Mouse (Mus musculus) heart, adult 2 months (tissue): ENCODE data around the gene Zcchc3.

ENCODE experiments used
- CTCF ChIP-seq: fragments of 200-600 bp; IDR thresholded peaks from 2 replicates; pipeline ENCODE4 v1.8.1; 2022; ENCODE audit warnings: antibody characterized with exemption, mild to moderate bottlenecking, moderate library complexity
- EP300 ChIP-seq: fragments of 200-500 bp; IDR thresholded peaks from 2 replicates; pipeline ENCODE4 v1.6.1; 2011; ENCODE audit warnings: low read depth, low read length, control low read depth; ENCODE audit not compliant: insufficient read depth
- POLR2A ChIP-seq: fragments of 200-500 bp; IDR thresholded peaks from 2 replicates; pipeline ENCODE4 v1.6.1; 2011; ENCODE audit warnings: mild to moderate bottlenecking, low read depth, low read length, control low read depth; ENCODE audit not compliant: insufficient read depth

DNA sequence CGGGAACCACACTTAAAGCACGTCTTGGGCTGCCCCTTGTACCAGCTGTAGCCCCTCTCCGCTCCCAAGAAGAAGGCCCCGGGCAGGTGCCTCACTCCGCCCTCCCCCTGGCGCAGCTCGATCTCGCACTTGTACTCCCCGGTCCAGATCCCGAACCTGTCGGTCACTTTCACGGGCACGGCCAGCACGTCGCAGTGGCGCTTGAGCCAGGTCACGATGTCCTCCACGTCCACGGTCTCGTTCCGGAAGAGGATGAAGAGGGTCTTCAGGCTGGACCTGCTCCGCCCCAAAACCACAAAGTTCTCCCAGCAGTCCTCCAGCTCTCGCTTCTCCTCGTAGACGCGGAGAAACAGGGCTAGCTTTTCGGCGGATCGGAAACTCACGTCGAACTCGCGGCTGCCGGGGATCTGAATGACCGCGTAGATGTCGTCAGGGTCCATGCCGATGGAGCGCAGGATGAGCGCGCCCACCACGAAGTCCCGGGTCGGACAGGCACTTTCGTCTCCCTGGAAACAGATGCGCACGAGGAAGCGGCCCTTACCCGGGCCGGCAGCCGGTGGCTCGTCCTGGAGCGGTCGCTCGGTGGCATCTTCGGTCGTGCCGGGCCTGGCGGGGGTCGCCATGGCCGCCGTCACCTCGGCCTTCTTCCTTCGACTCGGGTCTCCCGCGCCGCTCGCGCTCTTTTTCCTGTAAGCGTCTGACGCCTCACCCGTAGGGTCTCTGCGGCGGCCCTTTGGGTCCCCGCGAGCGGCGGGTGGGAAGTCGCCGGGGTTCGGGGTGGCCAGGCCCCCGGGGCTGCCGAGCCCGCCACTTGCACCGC is 852 bp downstream of the Zcchc3 start:
- TF ChIP-seq CTCF (no peak), POLR2A (no peak), EP300 (no peak)
